ENCODE assay signal across 17 mouse cellular contexts in genomic region chr11:89078305-89078704, GRCm38 (mm10). TPM values are rescaled to one million over a fixed set of nuclear protein-coding genes. Genes with fewer than 3 reads are reported as not detected.
"Had no signal": no experiment of that assay in that cellular context is flagged by ENCODE, and none has a peak within 500 bp of the region (broad histone marks: within the 10 kb centered on the region; RNA-seq: fewer than 3 reads in every experiment).

No protein-coding gene starts in this region.

- H3K4me3 ChIP-seq: left cerebral cortex, adult 2 months; limb, embryonic 10.5 days; liver, embryonic 12.5 days; lung, embryonic 15.5 days; midbrain, embryonic 12.5 days; neural tube, embryonic 13.5 days had no signal

- H3K36me3 ChIP-seq: limb, embryonic 10.5 days; liver, embryonic 12.5 days; lung, embryonic 15.5 days; midbrain, embryonic 12.5 days; neural tube, embryonic 13.5 days had no signal

- DNase-seq: kidney, adult 8-10 months; kidney, postnatal 25 days; lung, postnatal 14 days; retina, postnatal 1 day; right cerebral cortex, postnatal 4 days had no signal

- H3K4me1 ChIP-seq: lung, embryonic 15.5 days; neural tube, embryonic 13.5 days had no signal

- ATAC-seq: liver, embryonic 12.5 days; midbrain, embryonic 16.5 days had no signal

- H3K27ac ChIP-seq: left cerebral cortex, adult 2 months; limb, embryonic 10.5 days; liver, embryonic 12.5 days; lung, embryonic 15.5 days; macrophage; midbrain, embryonic 12.5 days; neural tube, embryonic 13.5 days; stomach, postnatal 0 days had no signal

- H3K9ac ChIP-seq: liver, embryonic 12.5 days; lung, embryonic 15.5 days; midbrain, embryonic 12.5 days; neural tube, embryonic 13.5 days had no signal

- H3K4me2 ChIP-seq: liver, embryonic 12.5 days; lung, embryonic 15.5 days; midbrain, embryonic 12.5 days; neural tube, embryonic 13.5 days had no signal

- H3K9me3 ChIP-seq: limb, embryonic 10.5 days; liver, embryonic 12.5 days; lung, embryonic 15.5 days; midbrain, embryonic 12.5 days; neural tube, embryonic 13.5 days had no signal

- H3K27me3 ChIP-seq: lung, embryonic 15.5 days; neural tube, embryonic 13.5 days had no signal

RNA-seq across cellular contexts. Expression of gene Gm525, which starts 4.7 kb away (rescaled TPM):
- total RNA-seq: layer of hippocampus, postnatal 25 days; left cerebral cortex, postnatal 14 days; megakaryocyte-erythroid progenitor cell, adult 5-6 weeks had no signal
- polyA plus RNA-seq: limb, embryonic 10.5 days; liver, embryonic 12.5 days; macrophage; midbrain, embryonic 12.5 days; midbrain, embryonic 16.5 days; neural tube, embryonic 13.5 days had no signal
